Mouse (Mus musculus) heart, adult 2 months (tissue): Measurements from ENCODE around the gene Fbxl4. TPM values are rescaled to one million over a fixed set of nuclear protein-coding genes. Genes with fewer than 3 reads are reported as not detected.

Experiments used
- DNase-seq, 2 experiments: peaks; one replicate each; pipeline ENCODE4 v3.0.0; 2021
- H3K27ac ChIP-seq: fragments of 200-600 bp; 2 replicates; pipeline ENCODE4 v1.8.1; 2022
- H3K27me3 ChIP-seq: fragments of 200-500 bp; 2 replicates; pipeline ENCODE4 v1.6.1; 2012; ENCODE audit warnings: mild to moderate bottlenecking, low read length, inconsistent platforms, mixed read lengths; ENCODE audit not compliant: control insufficient read depth, insufficient read depth
- H3K36me3 ChIP-seq: fragments of 200-500 bp; 2 replicates; pipeline ENCODE4 v1.6.1; 2012; ENCODE audit warnings: low read length, inconsistent platforms; ENCODE audit not compliant: control insufficient read depth, insufficient read depth
- H3K4me1 ChIP-seq: fragments of 200-500 bp; 2 replicates; pipeline ENCODE4 v1.6.1; 2011; ENCODE audit warnings: low read length; ENCODE audit not compliant: control insufficient read depth, insufficient read depth
- H3K4me3 ChIP-seq: fragments of 200-600 bp; 2 replicates; pipeline ENCODE4 v1.8.1; 2022
- H3K79me2 ChIP-seq: fragments of 200-500 bp; replicated peaks from 2 replicates; pipeline ENCODE4 v1.6.1; 2012; ENCODE audit warnings: mild to moderate bottlenecking, inconsistent platforms, low read length, moderate library complexity, mixed read lengths; ENCODE audit not compliant: control insufficient read depth, insufficient read depth
- H3K9ac ChIP-seq: fragments of 200-500 bp; 2 replicates; pipeline ENCODE4 v1.6.1; 2012; ENCODE audit warnings: low read depth, mild to moderate bottlenecking, control low read depth, inconsistent platforms, low read length, mixed read lengths
- CTCF ChIP-seq: fragments of 200-600 bp; IDR thresholded peaks from 2 replicates; pipeline ENCODE4 v1.8.1; 2022; ENCODE audit warnings: antibody characterized with exemption, mild to moderate bottlenecking, moderate library complexity
- EP300 ChIP-seq: fragments of 200-500 bp; IDR thresholded peaks from 2 replicates; pipeline ENCODE4 v1.6.1; 2011; ENCODE audit warnings: low read depth, low read length, control low read depth; ENCODE audit not compliant: insufficient read depth
- POLR2A ChIP-seq: fragments of 200-500 bp; IDR thresholded peaks from 2 replicates; pipeline ENCODE4 v1.6.1; 2011; ENCODE audit warnings: mild to moderate bottlenecking, low read depth, low read length, control low read depth; ENCODE audit not compliant: insufficient read depth
- WGBS: fragments of 180-500 bp; shearing (Covaris S2); methylation state at CpG from one replicate; pipeline ENCODE4 v1.1.7; 2018; 5-methylcytosine and 5-hydroxymethylcytosine counted together
- intact Hi-C: fragments of 180-260 bp; cut with DNase I; formaldehyde crosslinking; loops from one replicate; pipeline ENCODE4 v1.15.1; 2025
- polyA plus RNA-seq: library from polyadenylated mRNA; depleted of rRNA; stranded (reverse); fragments of >200 nt; gene quantifications from 2 replicates; pipeline ENCODE4 v1.2.3, GENCODE M21; 2012
- total RNA-seq, 2 experiments: library from RNA; stranded (reverse); gene quantifications; 2 replicates each; pipeline ENCODE4 v1.2.3; 2021

The Fbxl4 gene
- total and polyA plus RNA-seq, 3 experiments = 9.5 to 10.6 (median 9.6) TPM

DNA sequence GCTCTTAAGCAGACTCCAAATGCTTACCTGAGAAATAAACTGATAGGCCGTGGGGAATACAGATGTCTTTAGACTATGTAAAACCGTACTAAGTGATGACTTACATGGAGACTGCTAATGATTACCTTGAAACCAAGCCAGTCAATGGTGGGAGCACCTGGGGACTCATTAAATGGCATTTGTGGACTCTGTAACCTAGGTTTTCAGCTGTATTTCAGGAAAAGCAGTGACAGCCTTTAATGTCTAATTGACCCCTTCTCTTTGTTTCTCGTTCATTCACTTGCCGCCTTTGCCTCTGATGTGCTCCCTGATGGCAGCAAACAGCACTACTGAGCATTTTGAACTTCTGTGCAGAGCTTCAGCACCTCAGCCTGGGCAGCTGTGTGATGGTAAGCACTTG lies 65.1 kb downstream of the Fbxl4 start:
- WGBS = 93% methylated on average over 4 of the region's 4 CpGs
- H3K36me3 ChIP-seq = no peaks in the 10 kb centered on the region; the same call in 1 of the 2 replicates
- H3K9ac ChIP-seq = no peak overlapping the region
- no peak for DNase-seq
- TF ChIP-seq CTCF (no peak), POLR2A (no peak), EP300 (no peak)
- intact Hi-C loops = no loop called here
- no peak overlapping the region for H3K27ac ChIP-seq
- no peaks in the 10 kb centered on the region for H3K79me2 ChIP-seq
- no peak overlapping the region for H3K4me3 ChIP-seq
- H3K4me1 ChIP-seq = no peaks in the 10 kb centered on the region
- no peaks in the 10 kb centered on the region for H3K27me3 ChIP-seq

DNA sequence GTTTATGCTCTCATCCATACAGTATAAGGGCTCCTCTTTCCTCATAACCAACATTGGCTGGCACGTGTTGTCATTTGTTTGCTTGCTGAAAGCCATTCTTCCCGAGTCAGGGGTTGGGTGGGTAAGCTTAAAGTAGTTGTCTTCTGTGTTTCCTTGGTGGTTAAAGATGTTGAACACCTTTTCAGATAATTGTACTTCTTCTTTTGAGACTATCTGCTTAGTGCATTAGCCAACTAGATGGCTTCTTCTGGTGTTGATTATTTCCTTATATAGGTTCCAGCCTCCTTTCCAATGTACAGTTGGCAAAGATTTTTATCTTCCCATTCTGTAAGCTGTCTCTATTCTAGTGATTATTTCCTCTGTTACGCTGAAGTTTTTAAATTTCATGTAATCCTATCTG lies 70.8 kb downstream of the Fbxl4 start:
- 93% methylated on average over 3 of the region's 3 CpGs for WGBS
- H3K36me3 ChIP-seq = no peaks in the 10 kb centered on the region; the same call in 1 of the 2 replicates
- DNase-seq = no peak
- H3K4me1 ChIP-seq = no peaks in the 10 kb centered on the region
- H3K27me3 ChIP-seq = no peaks in the 10 kb centered on the region
- no peak overlapping the region for H3K9ac ChIP-seq
- H3K4me3 ChIP-seq = no peak overlapping the region
- TF ChIP-seq CTCF (no peak), EP300 (no peak), POLR2A (no peak)
- H3K79me2 ChIP-seq = no peaks in the 10 kb centered on the region
- no peak overlapping the region for H3K27ac ChIP-seq
- intact Hi-C loops = no loop called here

DNA sequence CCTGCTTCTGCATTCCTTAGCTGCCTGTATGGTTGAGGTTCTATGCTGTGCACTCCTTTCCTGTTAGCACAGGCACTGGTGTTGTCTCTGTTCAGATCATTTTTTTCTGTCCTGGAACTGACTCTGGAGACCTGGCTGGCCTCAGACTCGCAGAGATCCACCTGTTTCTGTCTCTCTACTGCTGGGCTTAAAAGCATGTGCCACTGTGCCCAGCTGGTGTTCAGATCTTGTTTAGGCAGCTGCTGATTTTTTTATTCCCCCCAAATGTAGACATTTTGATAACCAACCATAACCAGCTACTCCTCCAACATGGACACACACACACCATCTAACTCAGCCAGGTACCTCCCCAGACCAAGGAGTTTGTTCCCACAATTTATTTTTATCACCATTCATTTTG lies 112.2 kb downstream of the Fbxl4 start:
- WGBS = 71% methylated on average over 1 of the region's 1 CpGs
- Histone ChIP-seq H3K27ac (no peak overlapping the region), H3K4me3 (no peak overlapping the region), H3K4me1 (no peaks in the 10 kb centered on the region), H3K36me3 (no peaks in the 10 kb centered on the region), H3K79me2 (no peaks in the 10 kb centered on the region), H3K9ac (no peak overlapping the region), H3K27me3 (no peaks in the 10 kb centered on the region; the same call in 1 of the 2 replicates)
- no peak for DNase-seq
- intact Hi-C loops = no loop called here
- TF ChIP-seq POLR2A = no peak
- no peak for TF ChIP-seq CTCF
- TF ChIP-seq EP300 = no peak

DNA sequence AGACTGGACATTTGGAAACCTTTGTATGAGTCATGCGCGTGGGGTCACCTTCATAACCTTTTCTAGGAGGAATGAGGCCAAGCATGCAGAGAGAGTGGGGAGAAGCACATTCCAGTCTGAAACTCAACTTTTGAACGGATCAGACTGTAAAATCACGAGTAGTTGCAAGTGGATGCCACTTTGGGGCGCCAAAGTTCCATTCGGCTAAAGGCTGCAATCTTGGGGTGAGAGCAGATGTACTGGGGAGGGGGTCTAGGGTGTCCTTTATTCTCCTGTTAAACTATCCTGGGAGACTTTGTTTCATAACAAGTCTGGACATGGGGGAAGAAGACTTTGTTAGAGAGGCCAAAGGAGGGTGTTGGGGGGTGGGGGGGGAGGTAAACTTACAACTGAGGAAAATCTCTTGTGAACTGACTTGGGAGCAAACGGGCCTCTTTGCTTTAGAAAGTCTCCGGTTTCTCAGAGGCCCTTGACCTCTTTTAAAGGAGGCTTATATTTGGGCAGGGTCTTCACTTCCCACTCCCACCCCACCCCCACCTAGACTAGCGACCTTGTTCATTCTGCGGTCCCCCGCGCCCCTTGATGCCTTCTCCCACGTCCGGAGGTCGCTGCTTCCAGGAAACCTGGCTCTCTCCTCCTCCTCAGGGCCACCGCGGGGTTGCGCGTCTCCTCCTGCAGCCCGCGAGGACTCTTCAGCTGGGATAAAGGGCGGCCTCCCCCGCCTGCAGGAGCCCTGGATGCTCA lies 119.8 kb downstream of the Fbxl4 start:
- TF ChIP-seq CTCF (peak; percentile 67), EP300 (no peak)
- Histone ChIP-seq H3K27me3 (peaks cover 6% of the 10 kb centered on the region), H3K9ac (no peak overlapping the region), H3K4me3 (no peak overlapping the region), H3K79me2 (no peaks in the 10 kb centered on the region), H3K4me1 (no peaks in the 10 kb centered on the region), H3K27ac (no peak overlapping the region), H3K36me3 (no peaks in the 10 kb centered on the region)
- intact Hi-C loops = loop anchor here (5.0 kb wide), 2 partner anchors 1090 to 1680 kb away; no protein-coding TSS in a partner anchor
- WGBS = 2% methylated on average over 23 of the region's 23 CpGs
- no peak for DNase-seq

DNA sequence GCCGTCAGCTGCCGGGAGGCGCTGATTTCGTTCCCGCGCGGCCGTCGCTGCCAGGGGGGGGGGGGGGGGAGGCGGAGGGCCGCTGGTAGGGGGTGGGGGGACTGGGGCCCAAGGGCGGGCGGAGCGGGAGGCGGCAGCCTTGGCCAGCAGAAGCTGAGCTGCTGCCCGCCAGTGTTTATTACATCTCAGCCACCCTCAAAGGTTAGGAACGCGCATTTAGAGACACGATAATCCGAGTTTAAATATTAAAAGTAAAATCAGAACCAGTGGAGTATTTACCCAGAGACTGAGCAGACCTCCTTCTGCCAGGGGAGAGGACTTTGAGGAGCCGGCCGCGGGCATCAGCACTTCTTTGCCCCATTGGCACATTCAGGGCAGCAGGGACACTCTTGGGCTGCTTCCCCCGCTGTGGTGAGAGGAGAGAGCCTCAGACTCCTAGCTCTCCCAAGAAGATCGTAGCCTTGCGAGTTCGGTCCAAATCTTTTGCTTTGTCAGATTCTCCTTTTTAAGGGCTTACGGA lies 120.4 kb downstream of the Fbxl4 start:
- H3K79me2 ChIP-seq = no peaks in the 10 kb centered on the region
- no peak overlapping the region for H3K27ac ChIP-seq
- no peak overlapping the region for H3K9ac ChIP-seq
- intact Hi-C loops = loop anchor here (5.0 kb wide), 2 partner anchors 1090 to 1680 kb away; no protein-coding TSS in a partner anchor
- DNase-seq = no peak
- WGBS = 3% methylated on average over 24 of the region's 28 CpGs
- no peak for TF ChIP-seq POLR2A
- TF ChIP-seq CTCF = no peak
- no peak for TF ChIP-seq EP300
- no peaks in the 10 kb centered on the region for H3K4me1 ChIP-seq
- H3K4me3 ChIP-seq = no peak overlapping the region
- peaks cover 6% of the 10 kb centered on the region for H3K27me3 ChIP-seq
- H3K36me3 ChIP-seq = no peaks in the 10 kb centered on the region
